In genomic region chr8:113775361-113775760, GRCm38 (mm10) we compare ENCODE assay signal across 19 mouse cellular contexts.
A peak's percentile ranks its signal among the peaks of the same experiment; 100 is the strongest.
DNase-seq lines count a peak whose midpoint lies in the region; ATAC-seq and TF ChIP-seq lines count a peak whose summit lies in the region.
"Had no signal": no experiment of that assay in that cellular context is flagged by ENCODE, and none has a peak within 500 bp of the region (broad histone marks: within the 10 kb centered on the region; RNA-seq: fewer than 3 reads in every experiment).

No protein-coding gene starts in this region.

- H3K9ac ChIP-seq in heart, adult 2 months (ENCODE audit: low read depth, low read length): no peak overlapping the region
- H3K9ac ChIP-seq in lung, postnatal 0 days (replicated peaks; ENCODE audit: low read depth): no peak overlapping the region
- H3K9ac ChIP-seq in embryonic facial prominence, embryonic 14.5 days (ENCODE audit: low read depth, low read length): no peak overlapping the region
- H3K9ac ChIP-seq: heart, embryonic 15.5 days; limb, embryonic 12.5 days; liver, embryonic 12.5 days; lung, embryonic 15.5 days had no signal

- 77% methylated on average over 6 of the region's 6 CpGs for WGBS in heart, adult 2 months
- 79% methylated on average over 6 of the region's 6 CpGs for WGBS in lung, postnatal 0 days
- 85% methylated on average over 6 of the region's 6 CpGs for WGBS in lung, adult 2 months
- 74% methylated on average over 6 of the region's 6 CpGs for WGBS in embryonic facial prominence, embryonic 14.5 days

- no peaks in the 10 kb centered on the region for H3K36me3 ChIP-seq in heart, adult 2 months (ENCODE audit: control insufficient read depth, insufficient read depth, low read length)
- H3K36me3 ChIP-seq in lung, postnatal 0 days (ENCODE audit: insufficient read depth, low read length): no peaks in the 10 kb centered on the region
- H3K36me3 ChIP-seq in embryonic facial prominence, embryonic 14.5 days (ENCODE audit: control insufficient read depth, insufficient read depth, low read length): no peaks in the 10 kb centered on the region
- H3K36me3 ChIP-seq: heart, embryonic 15.5 days; limb, embryonic 12.5 days; liver, embryonic 12.5 days; lung, embryonic 15.5 days had no signal

- no peak for TF ChIP-seq EP300 in heart, adult 2 months (IDR thresholded peaks at IDR 0.05; ENCODE audit: insufficient read depth, low read depth, low read length)
- no peak for TF ChIP-seq EP300 in lung, postnatal 0 days (IDR thresholded peaks at IDR 0.05)

- H3K4me3 ChIP-seq in heart, adult 2 months: no peak overlapping the region
- H3K4me3 ChIP-seq in lung, postnatal 0 days (ENCODE audit: low read depth, low read length): no peak overlapping the region
- no peak overlapping the region for H3K4me3 ChIP-seq in lung, adult 2 months (replicated peaks; ENCODE audit: extremely low read depth, low read depth, low read length)
- no peak overlapping the region for H3K4me3 ChIP-seq in embryonic facial prominence, embryonic 14.5 days (ENCODE audit: low read depth, low read length)
- H3K4me3 ChIP-seq: heart, embryonic 15.5 days; limb, embryonic 12.5 days; liver, embryonic 12.5 days; lung, embryonic 15.5 days had no signal

- H3K4me1 ChIP-seq in heart, adult 2 months (ENCODE audit: control insufficient read depth, insufficient read depth, low read length): no peaks in the 10 kb centered on the region
- no peaks in the 10 kb centered on the region for H3K4me1 ChIP-seq in lung, postnatal 0 days (ENCODE audit: insufficient read depth, low read depth, low read length)
- H3K4me1 ChIP-seq in lung, adult 2 months (ENCODE audit: control insufficient read depth, insufficient read depth, low read length): no peaks in the 10 kb centered on the region
- H3K4me1 ChIP-seq in embryonic facial prominence, embryonic 14.5 days (ENCODE audit: control insufficient read depth, insufficient read depth, low read length): no peaks in the 10 kb centered on the region
- H3K4me1 ChIP-seq: heart, embryonic 15.5 days; limb, embryonic 12.5 days; liver, embryonic 12.5 days; lung, embryonic 15.5 days had no signal

- H3K9me3 ChIP-seq in lung, postnatal 0 days (ENCODE audit: low read length): no peaks in the 10 kb centered on the region
- H3K9me3 ChIP-seq in embryonic facial prominence, embryonic 14.5 days (ENCODE audit: control insufficient read depth, low read length): no peaks in the 10 kb centered on the region
- H3K9me3 ChIP-seq: heart, embryonic 15.5 days; limb, embryonic 12.5 days; lung, embryonic 15.5 days had no signal

- no peak overlapping the region for H3K27ac ChIP-seq in heart, adult 2 months
- H3K27ac ChIP-seq in lung, postnatal 0 days (ENCODE audit: low read length): no peak overlapping the region
- no peak overlapping the region for H3K27ac ChIP-seq in embryonic facial prominence, embryonic 14.5 days (replicated peaks; ENCODE audit: low read depth, low read length)
- H3K27ac ChIP-seq: heart, embryonic 15.5 days; limb, embryonic 12.5 days; liver, embryonic 12.5 days; lung, embryonic 15.5 days had no signal

- DNase-seq in heart, adult 11 months: peak; percentile 86
- DNase-seq in heart, adult 2 months: no peak
- DNase-seq in lung, postnatal 0 days (ENCODE audit: low spot score): peak; percentile 1
- DNase-seq in lung, adult 2 months: no peak
- DNase-seq in cerebellum, postnatal 10 days: peak; percentile 36 to 38
- DNase-seq in embryonic facial prominence, embryonic 14.5 days (ENCODE audit: low spot score): peak; percentile 0
- no peak for DNase-seq in gastrocnemius, postnatal 36 days
- DNase-seq: embryo, embryonic 11 days; heart, postnatal 4 days; kidney, adult 2 months; kidney, postnatal 14 days; retina, postnatal 1 day; right cerebral cortex, postnatal 4 days; thymus, postnatal 14 days had no signal

- H3K4me2 ChIP-seq in lung, postnatal 0 days (replicated peaks; ENCODE audit: low read depth, low read length): no peak overlapping the region
- no peak overlapping the region for H3K4me2 ChIP-seq in embryonic facial prominence, embryonic 14.5 days (ENCODE audit: low read depth, low read length)
- H3K4me2 ChIP-seq: heart, embryonic 15.5 days; limb, embryonic 12.5 days; liver, embryonic 12.5 days; lung, embryonic 15.5 days had no signal

- no peaks in the 10 kb centered on the region for H3K79me2 ChIP-seq in heart, adult 2 months (replicated peaks; ENCODE audit: control insufficient read depth, insufficient read depth, low read length)

- H3K27me3 ChIP-seq in heart, adult 2 months (ENCODE audit: control insufficient read depth, insufficient read depth, low read length): no peaks in the 10 kb centered on the region
- H3K27me3 ChIP-seq in lung, postnatal 0 days (replicated peaks; ENCODE audit: insufficient read depth, low read length): no peaks in the 10 kb centered on the region
- no peaks in the 10 kb centered on the region for H3K27me3 ChIP-seq in embryonic facial prominence, embryonic 14.5 days (replicated peaks; ENCODE audit: control insufficient read depth, insufficient read depth, low read length)
- H3K27me3 ChIP-seq: heart, embryonic 15.5 days; liver, embryonic 12.5 days; lung, embryonic 15.5 days had no signal

- no peak for TF ChIP-seq CTCF in heart, adult 2 months (IDR thresholded peaks at IDR 0.05)
- peak; percentile 34 for TF ChIP-seq CTCF in lung, postnatal 0 days (IDR thresholded peaks at IDR 0.05)
- no peak for TF ChIP-seq CTCF in lung, adult 2 months (IDR thresholded peaks at IDR 0.05; ENCODE audit: insufficient read depth, low read length)

- no peak for ATAC-seq in lung, postnatal 0 days
- ATAC-seq in embryonic facial prominence, embryonic 14.5 days (ENCODE audit: low read depth): no peak
- ATAC-seq: liver, embryonic 12.5 days; midbrain, embryonic 16.5 days had no signal

- no peak for TF ChIP-seq POLR2A in heart, adult 2 months (IDR thresholded peaks at IDR 0.05; ENCODE audit: insufficient read depth, low read depth, low read length)
- no peak for TF ChIP-seq POLR2A in lung, adult 2 months (IDR thresholded peaks at IDR 0.05; ENCODE audit: borderline replicate concordance, extremely low read depth, low read depth, low read length)

- intact Hi-C loops in heart, adult 2 months (cut with DNase I): no loop called here
- intact Hi-C loops in gastrocnemius, postnatal 36 days (cut with DNase I): no loop called here

Comparison
In these comparisons a context has a peak if more than half of its experiments do, and no peak if none do; other contexts are left out.
1. DNase-seq: peak in heart, adult 11 months (single experiment), lung, postnatal 0 days (single experiment), cerebellum, postnatal 10 days (2 of 2) and embryonic facial prominence, embryonic 14.5 days (single experiment); none in heart, adult 2 months (0 of 2), lung, adult 2 months (single experiment) and gastrocnemius, postnatal 36 days (0 of 2).